Mouse (Mus musculus) forebrain, embryonic 11.5 days (tissue): ENCODE measurements at regions not wholly inside any gene's neighbourhood (a gene's known extent, or its start where the extent isn't known, plus 50 kb on each side); places are given as distances from the start of the nearest gene placed in this dataset.

Experiments used
- ATAC-seq: fragments of 200-750 bp; cut with Nextera tagmentation; replicated peaks from 2 replicates; pipeline ENCODE4 v1.8.0; 2017; ENCODE audit warnings: moderate TSS enrichment; ENCODE audit not compliant: low FRiP score
- DNase-seq: peaks from one replicate; pipeline ENCODE4 v3.0.0-alpha.2; 2017; ENCODE audit warnings: low spot score
- H3K27ac ChIP-seq: fragments of 300-500 bp; sonication (generic); 2 replicates; pipeline ENCODE4 v1.5.1; 2014; ENCODE audit warnings: low read depth, low read length
- H3K27me3 ChIP-seq: fragments of 300-500 bp; sonication (generic); 2 replicates; pipeline ENCODE4 v1.6.1; 2014; ENCODE audit warnings: mild to moderate bottlenecking, low read length, mixed read lengths; ENCODE audit not compliant: control insufficient read depth, insufficient read depth
- H3K36me3 ChIP-seq: fragments of 300-500 bp; sonication (generic); 2 replicates; pipeline ENCODE4 v1.6.1; 2014; ENCODE audit warnings: mild to moderate bottlenecking, low read length, moderate library complexity, mixed read lengths; ENCODE audit not compliant: control insufficient read depth, insufficient read depth
- H3K4me1 ChIP-seq: fragments of 300-500 bp; sonication (generic); replicated peaks from 2 replicates; pipeline ENCODE4 v1.6.1; 2014; ENCODE audit warnings: low read length, mixed read lengths; ENCODE audit not compliant: control insufficient read depth, insufficient read depth
- H3K4me2 ChIP-seq: fragments of 300-500 bp; sonication (generic); 2 replicates; pipeline ENCODE4 v1.6.1; 2014; ENCODE audit warnings: low read depth, mild to moderate bottlenecking, low read length, moderate library complexity, mixed read lengths; ENCODE audit not compliant: severe bottlenecking
- H3K4me3 ChIP-seq: fragments of 300-500 bp; sonication (generic); 2 replicates; pipeline ENCODE4 v1.5.1; 2014; ENCODE audit warnings: low read depth, low read length
- H3K9ac ChIP-seq: fragments of 300-500 bp; sonication (generic); 2 replicates; pipeline ENCODE4 v1.6.1; 2014; ENCODE audit warnings: low read length
- H3K9me3 ChIP-seq: fragments of 300-500 bp; sonication (generic); 2 replicates; pipeline ENCODE4 v1.6.1; 2016; ENCODE audit warnings: low read length, mixed read lengths; ENCODE audit not compliant: control insufficient read depth
- WGBS: fragments of 180-500 bp; shearing (Covaris S2); extraction: QIAGEN DNeasy Blood & Tissue Kit; methylation state at CpG from one replicate; pipeline ENCODE4 v1.1.7; 2014; 5-methylcytosine and 5-hydroxymethylcytosine counted together

- Histone ChIP-seq H3K9ac (no peak overlapping the region), H3K4me2 (no peak overlapping the region), H3K27me3 (no peaks in the 10 kb centered on the region), H3K9me3 (no peaks in the 10 kb centered on the region), H3K4me1 (no peaks in the 10 kb centered on the region), H3K27ac (no peak overlapping the region), H3K36me3 (no peaks in the 10 kb centered on the region), H3K4me3 (no peak overlapping the region)
- DNase-seq = no peak
- ATAC-seq = no peak
- WGBS = 98% methylated on average over 4 of the region's 4 CpGs
These were observed 388.7 kb downstream of the Slc4a3 start for GRCm38 (mm10) chr1:75934761-75935160.

- Histone ChIP-seq H3K4me3 (no peak overlapping the region), H3K27ac (no peak overlapping the region), H3K27me3 (no peaks in the 10 kb centered on the region), H3K4me2 (no peak overlapping the region), H3K9me3 (no peaks in the 10 kb centered on the region), H3K4me1 (no peaks in the 10 kb centered on the region), H3K36me3 (no peaks in the 10 kb centered on the region), H3K9ac (no peak overlapping the region)
- no peak for DNase-seq
- 83% methylated on average over 6 of the region's 6 CpGs for WGBS
- no peak for ATAC-seq
These were observed 389.8 kb downstream of the Slc4a3 start for GRCm38 (mm10) chr1:75935866-75936265.

DNA sequence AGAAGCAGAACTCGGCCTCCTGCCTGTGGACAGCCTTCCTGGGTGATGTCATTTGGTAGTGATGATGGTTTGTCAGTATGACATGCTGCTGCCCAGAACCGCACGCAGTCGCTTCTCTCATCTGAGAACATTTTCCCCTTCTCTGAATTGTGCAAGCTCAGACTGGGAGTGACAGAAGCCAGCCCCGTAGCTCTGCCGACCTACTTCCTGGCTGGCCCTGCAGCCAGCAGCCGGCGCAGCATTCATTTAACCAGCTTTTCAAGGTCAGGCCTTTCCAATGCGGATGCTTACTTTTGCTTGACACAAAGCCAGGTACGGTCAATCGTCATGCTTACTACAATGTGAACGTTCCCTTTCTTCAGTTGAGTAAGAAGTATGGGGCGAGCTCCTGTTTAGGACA is 390.5 kb downstream of the Slc4a3 start:
- no peak overlapping the region for H3K4me2 ChIP-seq
- H3K4me3 ChIP-seq = no peak overlapping the region
- 75% methylated on average over 13 of the region's 13 CpGs for WGBS
- DNase-seq (no peak), ATAC-seq (no peak)
- H3K9ac ChIP-seq = no peak overlapping the region
- H3K9me3 ChIP-seq = no peaks in the 10 kb centered on the region
- H3K27me3 ChIP-seq = no peaks in the 10 kb centered on the region
- H3K27ac ChIP-seq = no peak overlapping the region
- H3K4me1 ChIP-seq = no peaks in the 10 kb centered on the region
- no peaks in the 10 kb centered on the region for H3K36me3 ChIP-seq

DNA sequence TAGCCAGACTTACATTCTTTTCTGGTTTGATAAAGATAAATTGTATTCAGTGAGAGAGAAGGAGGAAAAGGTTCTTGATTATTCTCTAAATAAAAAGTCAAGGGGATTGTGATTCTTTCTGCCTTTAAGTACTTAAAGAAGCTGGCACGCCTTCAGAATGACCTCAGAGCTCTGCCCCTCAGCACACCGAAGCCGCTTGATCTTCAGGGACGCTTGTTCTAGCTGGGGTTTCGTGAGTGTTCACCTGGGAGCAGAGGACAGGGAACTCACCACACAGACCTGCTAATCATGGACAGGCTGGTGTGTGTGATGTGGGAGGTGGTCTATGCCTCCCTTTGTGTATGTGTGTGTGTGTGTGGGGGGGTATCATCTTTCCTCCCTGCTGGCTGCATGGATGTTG is 391.3 kb downstream of the Slc4a3 start:
- no peak overlapping the region for H3K27ac ChIP-seq
- H3K36me3 ChIP-seq = no peaks in the 10 kb centered on the region
- H3K9ac ChIP-seq = no peak overlapping the region
- 79% methylated on average over 5 of the region's 5 CpGs for WGBS
- H3K4me1 ChIP-seq = no peaks in the 10 kb centered on the region
- ATAC-seq (no peak), DNase-seq (no peak)
- no peaks in the 10 kb centered on the region for H3K9me3 ChIP-seq
- H3K27me3 ChIP-seq = no peaks in the 10 kb centered on the region
- H3K4me2 ChIP-seq = no peak overlapping the region
- H3K4me3 ChIP-seq = no peak overlapping the region

DNA sequence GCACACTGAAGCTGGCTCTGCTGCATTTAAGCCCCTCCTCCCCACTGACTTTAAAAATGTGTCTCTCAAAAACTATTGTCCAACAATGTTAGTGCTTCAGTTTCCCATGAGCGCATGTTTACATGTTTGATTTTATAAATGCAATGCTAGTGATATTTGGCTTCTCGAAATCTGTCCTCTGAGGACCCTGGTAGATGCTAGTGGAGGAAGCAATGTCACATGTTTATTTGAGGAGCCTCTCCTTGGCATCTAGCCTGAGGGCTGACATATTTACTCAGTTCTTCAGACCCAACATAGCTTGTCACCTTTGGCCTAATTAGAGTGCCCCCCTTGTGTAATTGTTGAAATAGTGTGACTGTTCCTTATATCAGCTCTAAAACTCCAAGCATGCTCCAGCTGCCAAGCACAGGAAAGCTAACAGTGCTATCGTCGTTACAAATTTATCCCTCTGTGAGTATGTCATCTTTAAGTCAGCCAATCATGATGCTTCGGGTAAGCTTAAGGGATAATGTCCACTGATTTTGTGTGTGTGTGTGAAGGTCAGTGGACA is 400.3 kb downstream of the Slc4a3 start:
- 86% methylated on average over 5 of the region's 5 CpGs for WGBS

GRCm38 (mm10) chr1:75978203-75978986 is 432.3 kb downstream of the Slc4a3 start:
- WGBS = 90% methylated on average over 9 of the region's 9 CpGs
- H3K27ac ChIP-seq = no peak overlapping the region
- no peaks in the 10 kb centered on the region for H3K4me1 ChIP-seq
- no peaks in the 10 kb centered on the region for H3K36me3 ChIP-seq
- no peak overlapping the region for H3K4me2 ChIP-seq
- no peaks in the 10 kb centered on the region for H3K27me3 ChIP-seq
- no peak for DNase-seq
- no peak for ATAC-seq
- no peaks in the 10 kb centered on the region for H3K9me3 ChIP-seq
- no peak overlapping the region for H3K9ac ChIP-seq
- H3K4me3 ChIP-seq = no peak overlapping the region

More for the DNA sequence above, 400.3 kb downstream of the Slc4a3 start:
- H3K36me3 ChIP-seq = no peaks in the 10 kb centered on the region
- no peak overlapping the region for H3K4me2 ChIP-seq
- no peaks in the 10 kb centered on the region for H3K27me3 ChIP-seq
- ATAC-seq (no peak), DNase-seq (no peak)
- H3K9ac ChIP-seq = no peak overlapping the region
- no peak overlapping the region for H3K4me3 ChIP-seq
- H3K4me1 ChIP-seq = no peaks in the 10 kb centered on the region
- H3K9me3 ChIP-seq = no peaks in the 10 kb centered on the region
- no peak overlapping the region for H3K27ac ChIP-seq

GRCm38 (mm10) chr1:75983057-75983456 is 437.0 kb downstream of the Slc4a3 start:
- no peak for ATAC-seq
- H3K27ac ChIP-seq = no peak overlapping the region
- no peak for DNase-seq

DNA sequence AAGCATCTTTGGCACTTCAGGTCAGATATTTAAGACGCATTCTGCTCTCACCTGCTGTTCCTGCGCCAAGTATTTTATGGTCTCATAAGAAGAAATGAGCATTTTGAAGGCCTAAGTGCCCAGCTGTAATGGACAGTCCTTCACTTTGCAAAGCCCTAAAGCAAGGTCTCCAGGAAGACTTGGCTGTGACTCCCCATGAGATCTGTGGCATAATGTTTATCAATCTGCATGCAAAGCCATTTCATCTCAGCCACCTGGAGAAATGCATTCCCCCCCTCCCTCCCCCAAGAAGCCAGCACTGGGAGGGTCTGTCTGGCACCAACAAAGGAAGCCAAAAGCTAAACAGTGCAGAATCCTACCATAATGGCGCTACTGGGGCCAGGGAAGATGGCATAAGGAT is 437.4 kb downstream of the Slc4a3 start:
- WGBS = 91% methylated on average over 3 of the region's 3 CpGs
- no peak overlapping the region for H3K4me2 ChIP-seq
- H3K4me1 ChIP-seq = no peaks in the 10 kb centered on the region
- H3K9me3 ChIP-seq = no peaks in the 10 kb centered on the region
- no peak overlapping the region for H3K27ac ChIP-seq
- no peak overlapping the region for H3K9ac ChIP-seq
- DNase-seq (no peak), ATAC-seq (no peak)
- H3K36me3 ChIP-seq = no peaks in the 10 kb centered on the region
- H3K4me3 ChIP-seq = no peak overlapping the region
- H3K27me3 ChIP-seq = no peaks in the 10 kb centered on the region

More at GRCm38 (mm10) chr1:75983057-75983456, 437.0 kb downstream of the Slc4a3 start:
- Histone ChIP-seq H3K36me3 (no peaks in the 10 kb centered on the region), H3K9me3 (no peaks in the 10 kb centered on the region), H3K9ac (no peak overlapping the region), H3K4me1 (no peaks in the 10 kb centered on the region), H3K27me3 (no peaks in the 10 kb centered on the region), H3K4me2 (no peak overlapping the region), H3K4me3 (no peak overlapping the region)
- WGBS = 73% methylated on average over 8 of the region's 8 CpGs

DNA sequence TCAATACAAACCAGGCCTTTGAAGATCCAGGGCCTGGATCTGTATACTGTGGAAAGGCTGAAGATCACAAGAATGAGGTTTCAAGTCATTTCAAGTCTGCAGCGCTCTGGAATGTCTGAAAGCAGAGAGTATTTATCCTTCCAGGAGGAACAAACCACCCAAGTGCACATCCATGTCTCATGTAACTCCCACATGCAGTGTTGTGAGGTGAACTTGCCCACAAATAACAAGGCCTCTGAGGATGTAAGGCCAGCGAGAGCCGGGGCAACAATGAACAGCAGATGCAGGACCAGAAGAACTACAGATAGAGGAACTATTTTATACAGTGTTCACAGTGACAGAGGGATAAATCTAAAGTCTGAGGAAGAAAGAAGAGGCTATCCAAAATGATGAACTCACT is 442.4 kb downstream of the Slc4a3 start:
- no peak overlapping the region for H3K27ac ChIP-seq
- 82% methylated on average over 3 of the region's 3 CpGs for WGBS

More for the DNA sequence above, 442.4 kb downstream of the Slc4a3 start:
- Histone ChIP-seq H3K9me3 (no peaks in the 10 kb centered on the region), H3K4me3 (no peak overlapping the region), H3K36me3 (no peaks in the 10 kb centered on the region), H3K9ac (no peak overlapping the region), H3K4me1 (no peaks in the 10 kb centered on the region), H3K27me3 (no peaks in the 10 kb centered on the region), H3K4me2 (no peak overlapping the region)
- no peak for DNase-seq
- no peak for ATAC-seq
